Mouse (Mus musculus): Measurements from ENCODE around the gene Osbpl10. TPM values are rescaled to one million over a fixed set of nuclear protein-coding genes. Genes with fewer than 3 reads are reported as not detected.
"Not testable (repeated sequence)": the region's sequence is repeated elsewhere in the genome, so short reads cannot be mapped to it uniquely, and the experiment has no call there.

Gene Osbpl10
- total RNA-seq (2021): 10 to 100 TPM; 52.5 to 54.0 TPM

- DNase-seq (ENCODE audit: low spot score in 2 of 2): peak; percentile 81 to 85
- intact Hi-C loops (cut with DNase I): loop anchor here (2.0 kb wide), 1 partner anchor 88 kb away; no protein-coding TSS in a partner anchor
Observed at GRCm38 (mm10) chr9:114978281-114979111, at the start of gene Osbpl10. Osbpl10 (plus strand) TSS chr9:114978569.

DNA sequence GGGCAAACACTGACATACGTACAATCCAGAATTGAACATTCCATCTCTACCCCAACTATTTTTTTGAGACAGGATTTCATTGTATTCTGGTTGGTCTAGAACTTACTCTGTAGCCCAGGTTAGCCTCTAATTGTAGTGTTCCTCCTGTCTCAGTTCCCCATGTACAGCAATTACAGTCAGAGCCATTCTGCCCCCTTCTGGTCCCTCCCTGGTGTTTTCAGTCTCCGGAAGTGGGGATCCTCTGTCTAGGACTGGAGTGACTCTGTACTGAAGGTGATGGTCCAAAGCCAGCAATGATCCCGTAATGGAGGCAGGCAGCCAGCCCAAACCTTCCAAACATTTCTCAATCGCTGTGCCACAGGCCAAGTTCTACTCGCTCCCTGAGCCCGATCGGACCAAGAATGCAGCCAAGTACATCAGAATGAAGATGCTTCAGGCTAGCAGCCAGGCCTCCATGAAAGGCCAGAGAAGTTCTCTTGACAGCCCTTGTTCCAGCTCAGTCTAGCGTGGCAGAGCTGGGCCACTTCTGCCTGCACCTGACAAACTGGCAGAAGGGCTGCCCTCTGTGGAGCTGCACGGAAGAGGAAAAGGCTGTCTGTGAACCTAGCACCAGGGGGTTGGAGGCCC lies 47.8 kb upstream of the Osbpl10 start:
- DNase-seq (ENCODE audit: low spot score in 2 of 2): peak; percentile 21 to 29
- intact Hi-C loops (cut with DNase I): no loop called here

GRCm38 (mm10) chr9:114932607-114933006 lies 45.8 kb upstream of the Osbpl10 start:
- intact Hi-C loops (cut with DNase I): no loop called here
- DNase-seq (ENCODE audit: low spot score in 2 of 2): no peak

- no peak for DNase-seq (ENCODE audit: low spot score in 2 of 2)
- intact Hi-C loops (cut with DNase I): no loop called here
Observed at GRCm38 (mm10) chr9:114933037-114933722, 45.2 kb upstream of the Osbpl10 start.

GRCm38 (mm10) chr9:114933723-114934171 lies 44.6 kb upstream of the Osbpl10 start, which contains the start of gene Gpd1l:
Gpd1l (minus strand) TSS chr9:114933987.
- intact Hi-C loops (cut with DNase I): no loop called here

GRCm38 (mm10) chr9:114934231-114934630 lies 44.1 kb upstream of the Osbpl10 start:
- intact Hi-C loops (cut with DNase I): no loop called here
- no peak for DNase-seq (ENCODE audit: low spot score in 2 of 2)

More at GRCm38 (mm10) chr9:114933723-114934171, 44.6 kb upstream of the Osbpl10 start, which contains the start of gene Gpd1l:
- peak; percentile 97 for DNase-seq (ENCODE audit: low spot score in 2 of 2)

GRCm38 (mm10) chr9:114935321-114935720 lies 43.0 kb upstream of the Osbpl10 start:
- no peak for DNase-seq (ENCODE audit: low spot score in 2 of 2)
- intact Hi-C loops (cut with DNase I): no loop called here

DNA sequence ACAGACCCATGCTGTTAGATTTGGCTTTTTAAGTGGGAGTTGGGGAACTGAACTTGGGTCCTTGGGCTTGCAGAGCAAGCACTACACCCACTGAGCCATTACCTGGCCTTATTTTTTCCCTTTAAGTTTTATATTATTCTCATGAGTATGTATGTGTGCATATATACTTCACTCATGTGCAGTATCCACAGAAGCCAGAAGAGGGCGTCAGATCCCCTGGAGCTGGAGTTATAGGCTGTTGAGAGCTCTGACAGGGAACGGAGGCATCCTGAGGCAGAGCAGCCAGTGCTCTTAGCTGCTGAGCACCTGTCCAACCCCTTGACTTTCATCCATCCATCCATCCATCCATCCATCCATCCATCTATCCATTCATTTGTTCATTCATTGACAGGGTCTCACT lies 41.7 kb upstream of the Osbpl10 start:
- DNase-seq (ENCODE audit: low spot score in 2 of 2): no peak
- intact Hi-C loops (cut with DNase I): no loop called here

GRCm38 (mm10) chr9:114944642-114945041 lies 33.7 kb upstream of the Osbpl10 start:
- intact Hi-C loops (cut with DNase I): no loop called here
- DNase-seq (ENCODE audit: low spot score in 2 of 2): no peak

DNA sequence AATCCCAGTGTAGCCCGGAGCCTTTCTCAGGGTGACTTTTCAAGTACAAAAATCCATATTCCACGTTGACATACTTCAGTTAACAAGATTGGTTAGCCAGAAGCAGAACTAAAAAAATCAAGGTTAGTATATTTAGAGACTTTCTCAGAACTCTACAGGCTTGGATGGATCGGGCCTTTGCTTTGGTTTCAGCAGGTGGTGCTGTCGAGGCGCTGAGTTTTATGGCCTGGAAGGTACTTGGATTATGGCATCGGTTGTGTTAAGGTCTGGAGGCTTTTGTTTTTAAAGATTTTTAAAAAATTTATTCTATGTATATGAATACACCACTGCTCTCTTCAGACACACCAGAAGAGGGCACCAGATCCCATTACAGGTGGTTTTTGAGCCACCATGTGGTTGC lies 32.8 kb upstream of the Osbpl10 start:
- intact Hi-C loops (cut with DNase I): no loop called here
- DNase-seq (ENCODE audit: low spot score in 2 of 2): no peak

DNA sequence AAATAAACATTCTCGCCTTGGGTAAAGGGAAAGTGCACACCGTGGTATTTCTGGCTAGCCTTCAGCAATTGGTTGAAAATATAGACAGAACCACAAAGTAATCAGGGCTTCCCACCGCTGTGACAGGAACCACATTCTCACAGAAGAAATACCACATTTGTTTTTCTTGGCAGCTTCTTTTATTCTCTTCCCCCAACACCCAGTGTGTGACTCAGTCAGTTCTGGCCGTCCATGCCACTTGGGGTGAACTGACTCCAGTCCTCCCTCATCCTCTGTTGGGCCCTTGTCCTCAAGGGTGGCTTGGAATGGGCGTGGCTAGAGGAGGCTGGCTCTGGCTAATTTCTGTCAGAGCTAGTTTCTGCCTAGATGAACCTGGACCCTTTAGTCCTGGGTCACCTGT lies 30.0 kb upstream of the Osbpl10 start:
- intact Hi-C loops (cut with DNase I): no loop called here
- DNase-seq (ENCODE audit: low spot score in 2 of 2): no peak

DNA sequence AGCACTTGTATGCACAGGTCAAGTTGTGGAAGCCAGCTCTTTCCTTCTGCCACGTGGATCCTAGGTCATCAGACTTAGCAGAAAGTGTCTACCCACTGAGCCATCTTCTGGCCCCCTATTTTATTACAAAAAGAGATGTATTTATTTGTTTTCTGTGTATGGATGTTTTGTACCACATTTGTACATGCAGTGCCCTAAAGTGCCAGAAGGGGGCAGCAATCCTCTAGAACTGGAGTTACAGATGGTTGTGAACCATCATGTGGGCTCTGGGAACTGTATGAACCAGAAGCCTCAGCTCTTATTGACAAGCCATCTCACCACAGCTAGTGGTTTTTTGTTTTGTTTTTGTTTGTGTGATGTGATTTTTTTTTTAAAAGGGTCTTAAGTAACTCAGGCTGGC lies 25.5 kb upstream of the Osbpl10 start:
- intact Hi-C loops (cut with DNase I): no loop called here
- DNase-seq (ENCODE audit: low spot score in 2 of 2): no peak

- intact Hi-C loops (cut with DNase I): loop anchor here (5.0 kb wide), 1 partner anchor 158 kb away; no protein-coding TSS in a partner anchor
Observed at GRCm38 (mm10) chr9:114955340-114955739, 23.0 kb upstream of the Osbpl10 start.

GRCm38 (mm10) chr9:114956945-114957344 lies 21.4 kb upstream of the Osbpl10 start:
- intact Hi-C loops (cut with DNase I): loop anchor here (2.0 to 5.0 kb wide), 2 partner anchors 40 to 160 kb away; no protein-coding TSS in a partner anchor
- DNase-seq (ENCODE audit: low spot score in 2 of 2): no peak

More at GRCm38 (mm10) chr9:114955340-114955739, 23.0 kb upstream of the Osbpl10 start:
- no peak for DNase-seq (ENCODE audit: low spot score in 2 of 2)

GRCm38 (mm10) chr9:114960043-114960789 lies 18.2 kb upstream of the Osbpl10 start:
- intact Hi-C loops (cut with DNase I): no loop called here
- no peak for DNase-seq (ENCODE audit: low spot score in 2 of 2)

- no peak for DNase-seq (ENCODE audit: low spot score in 2 of 2)
- intact Hi-C loops (cut with DNase I): no loop called here
Observed at GRCm38 (mm10) chr9:114960844-114961243, 17.5 kb upstream of the Osbpl10 start.

DNA sequence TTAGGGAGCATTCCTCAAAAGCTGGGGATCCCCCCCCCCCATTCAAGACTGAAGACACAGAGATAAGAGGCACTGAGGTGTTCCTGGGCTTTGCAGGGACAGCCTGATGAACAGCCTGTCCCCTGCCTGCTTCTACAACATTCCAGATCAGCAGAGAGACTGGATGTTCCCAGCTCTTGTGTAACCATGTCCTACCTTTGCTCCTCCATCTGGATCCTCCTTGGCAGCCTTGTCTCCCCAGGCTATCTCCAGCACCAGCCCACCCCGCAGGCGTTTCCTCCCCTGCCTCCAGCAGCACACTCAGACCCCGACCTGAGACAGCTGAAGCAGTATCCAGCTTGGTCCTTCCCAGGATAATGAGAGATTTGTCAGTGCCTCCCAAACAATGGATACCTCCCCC lies 14.3 kb upstream of the Osbpl10 start:
- peak in 1 of 2 experiments; percentile 31 for DNase-seq (ENCODE audit: low spot score in 2 of 2)
- intact Hi-C loops (cut with DNase I): no loop called here

DNA sequence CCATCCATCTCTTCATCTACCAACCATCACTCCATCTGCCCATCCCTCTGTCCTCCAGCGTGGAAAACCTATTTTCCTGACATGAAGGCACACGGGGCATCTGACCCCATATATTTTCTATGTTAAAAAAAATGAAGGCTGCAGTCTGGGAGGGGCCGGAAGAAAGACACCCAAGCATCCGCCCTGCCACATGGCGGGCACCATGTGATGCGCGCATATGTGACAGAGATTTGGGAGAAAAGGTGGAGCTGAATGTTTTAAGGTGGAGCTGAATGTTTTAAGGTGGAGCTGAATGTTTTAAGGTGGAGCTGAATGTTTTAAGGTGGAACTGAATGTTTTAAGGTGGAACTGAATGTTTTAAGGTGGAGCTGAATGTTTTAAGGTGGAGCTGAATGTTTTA lies 12.1 kb upstream of the Osbpl10 start:
- intact Hi-C loops (cut with DNase I); DNase-seq (ENCODE audit: low spot score in 2 of 2): not testable (repeated sequence)
